Mouse (Mus musculus) heart, postnatal 0 days (tissue): ENCODE measurements at regions not wholly inside any gene's neighbourhood (a gene's known extent, or its start where the extent isn't known, plus 50 kb on each side); places are given as distances from the start of the nearest gene placed in this dataset.

Experiments used
- CTCF ChIP-seq: IDR thresholded peaks from 2 replicates; pipeline ENCODE4 v1.5.1; 2016; ENCODE audit warnings: antibody characterized with exemption, control low read depth, low read depth
- EP300 ChIP-seq: IDR thresholded peaks from 2 replicates; pipeline ENCODE4 v1.6.1; 2016; ENCODE audit warnings: antibody characterized with exemption, low read depth

GRCm38 (mm10) chr2:10839976-10840375 lies 331.9 kb upstream of the Prkcq start:
- TF ChIP-seq EP300 (no peak), CTCF (no peak)
